ENCODE assay signal across 8 mouse cellular contexts in genomic region chr3:90253653-90254418, GRCm38 (mm10). TPM values are rescaled to one million over a fixed set of nuclear protein-coding genes. Genes with fewer than 3 reads are reported as not detected.
DNase-seq lines count a peak whose midpoint lies in the region; ATAC-seq lines count a peak whose summit lies in the region.

TSS of gene Crtc2 (plus strand) at chr3:90254163.

- peak within 1 kb of the TSS; percentile 96 for H3K4me3 ChIP-seq in forebrain, embryonic 14.5 days (ENCODE audit: low read depth, low read length)
- peak within 1 kb of the TSS; percentile 69 for H3K4me3 ChIP-seq in neural tube, embryonic 15.5 days (replicated peaks)

- H3K9ac ChIP-seq in forebrain, embryonic 14.5 days (ENCODE audit: low read length): peak within 1 kb of the TSS; percentile 96
- H3K9ac ChIP-seq in neural tube, embryonic 15.5 days (replicated peaks): peak within 1 kb of the TSS; percentile 84

- ATAC-seq in forebrain, embryonic 14.5 days: peak; percentile 98
- ATAC-seq in neural tube, embryonic 15.5 days (ENCODE audit: low FRiP score): peak; percentile 96

- no peaks in the 10 kb centered on the region for H3K9me3 ChIP-seq in forebrain, embryonic 14.5 days (replicated peaks; ENCODE audit: control insufficient read depth, low read length)
- no peaks in the 10 kb centered on the region for H3K9me3 ChIP-seq in neural tube, embryonic 15.5 days (replicated peaks)

- H3K27ac ChIP-seq in forebrain, embryonic 14.5 days (ENCODE audit: low read depth, low read length): peak within 1 kb of the TSS; percentile 84
- peak within 1 kb of the TSS; percentile 86 for H3K27ac ChIP-seq in neural tube, embryonic 15.5 days (replicated peaks)

- H3K4me1 ChIP-seq in forebrain, embryonic 14.5 days (ENCODE audit: control insufficient read depth, insufficient read depth, low read length): peaks cover 6% of the 10 kb centered on the region
- H3K4me1 ChIP-seq in neural tube, embryonic 15.5 days: peaks cover 38% of the 10 kb centered on the region

- no peaks in the 10 kb centered on the region for H3K27me3 ChIP-seq in forebrain, embryonic 14.5 days (replicated peaks; ENCODE audit: control insufficient read depth, insufficient read depth, low read length)
- no peaks in the 10 kb centered on the region for H3K27me3 ChIP-seq in neural tube, embryonic 15.5 days (replicated peaks)

- intact Hi-C loops in heart, postnatal 14 days (cut with DNase I): no loop called here

- peak; percentile 98 for DNase-seq in ES-CJ7 (ENCODE audit: low read depth, low spot score)
- peak; percentile 95 for DNase-seq in cerebellum, adult 11 months
- DNase-seq in forebrain, embryonic 14.5 days (ENCODE audit: low spot score): peak; percentile 99
- peak; percentile 93 to 94 for DNase-seq in heart, postnatal 14 days
- peak; percentile 97 for DNase-seq in layer of hippocampus, adult 11-12 months (ENCODE audit: low spot score)
- peak; percentile 98 for DNase-seq in lung, adult 18-20 months
- peak; percentile 98 for DNase-seq in testis, postnatal 14 days (ENCODE audit: low spot score)

- peaks cover 29% of the 10 kb centered on the region for H3K36me3 ChIP-seq in forebrain, embryonic 14.5 days (ENCODE audit: control insufficient read depth, insufficient read depth, low read length)
- peaks cover 23% of the 10 kb centered on the region for H3K36me3 ChIP-seq in neural tube, embryonic 15.5 days

- WGBS in forebrain, embryonic 14.5 days: 2% methylated on average over 40 of the region's 40 CpGs
- under 1% methylated on average over 39 of the region's 40 CpGs for WGBS in neural tube, embryonic 15.5 days

- H3K4me2 ChIP-seq in forebrain, embryonic 14.5 days (ENCODE audit: low read length): peak within 1 kb of the TSS; percentile 73
- H3K4me2 ChIP-seq in neural tube, embryonic 15.5 days: peak within 1 kb of the TSS; percentile 81

RNA-seq across cellular contexts. Expression of gene Crtc2, which starts in this region (rescaled TPM):
- polyA plus RNA-seq in forebrain, embryonic 14.5 days (2014; fragmentation: Nextera tagmentation; extraction: Ambion mirVana): 10.7 and 14.1 TPM in 2 replicates
- 10 to 100 TPM; 19.5 to 21.7 TPM for total RNA-seq in heart, postnatal 14 days (2021)
- polyA plus RNA-seq in neural tube, embryonic 15.5 days (2015; fragmentation: Nextera tagmentation; extraction: Ambion mirVana): 20.7 and 28.1 TPM in 2 replicates

Comparison
In these comparisons a context has a peak if more than half of its experiments do, and no peak if none do; other contexts are left out.
1. Peak in every context shown above with its lines: DNase-seq, ATAC-seq, H3K4me3 ChIP-seq and H3K27ac ChIP-seq.